Mouse (Mus musculus): Measurements from ENCODE around the gene S100a6. TPM values are rescaled to one million over a fixed set of nuclear protein-coding genes. Genes with fewer than 3 reads are reported as not detected.

S100a6 gene
- polyA plus RNA-seq, 1 experiment from 2014 or later, result 3,685 TPM

GRCm38 (mm10) chr3:90614611-90615251 is 2.0 kb downstream of the S100a6 start:
- ATAC-seq (ENCODE audit: low FRiP score, low TSS enrichment), result peak; percentile 82
- WGBS, result 38% methylated on average over 11 of the region's 11 CpGs
- H3K4me3 ChIP-seq (ENCODE audit: low read depth, low read length), result peak overlapping the region; percentile 46

GRCm38 (mm10) chr3:90615415-90615814 is 2.7 kb downstream of the S100a6 start:
- Histone ChIP-seq H3K36me3 (ENCODE audit: control insufficient read depth, insufficient read depth, low read length) (no peaks in the 10 kb centered on the region), H3K27me3 (ENCODE audit: control insufficient read depth, insufficient read depth, low read length) (no peaks in the 10 kb centered on the region), H3K9ac (ENCODE audit: low read length) (no peak overlapping the region), H3K4me1 (replicated peaks; ENCODE audit: control insufficient read depth, insufficient read depth) (peaks cover 5% of the 10 kb centered on the region), H3K27ac (replicated peaks) (peak overlapping the region; percentile 92), H3K4me3 (ENCODE audit: low read depth, low read length) (peak overlapping the region; percentile 46; the same call in 1 of the 2 replicates), H3K9me3 (ENCODE audit: control insufficient read depth, low read length) (no peaks in the 10 kb centered on the region), H3K4me2 (replicated peaks; ENCODE audit: low read depth) (peak overlapping the region; percentile 64)
- peak; percentile 94 for TF ChIP-seq CTCF (IDR thresholded peaks at IDR 0.05; ENCODE audit: low read depth)
- TF ChIP-seq EP300 (optimal IDR thresholded peaks at IDR 0.05), result no peak
- WGBS, result 4% methylated on average over 7 of the region's 7 CpGs
- peak; percentile 89 for DNase-seq (ENCODE audit: low spot score)
- peak; percentile 72 for ATAC-seq (ENCODE audit: low FRiP score, low TSS enrichment)

More at GRCm38 (mm10) chr3:90614611-90615251, 2.0 kb downstream of the S100a6 start:
- Histone ChIP-seq H3K4me2 (replicated peaks; ENCODE audit: low read depth) (peak overlapping the region; percentile 64), H3K27me3 (ENCODE audit: control insufficient read depth, insufficient read depth, low read length) (no peaks in the 10 kb centered on the region), H3K9ac (ENCODE audit: low read length) (peak overlapping the region; percentile 76), H3K4me1 (replicated peaks; ENCODE audit: control insufficient read depth, insufficient read depth) (peaks cover 5% of the 10 kb centered on the region), H3K27ac (replicated peaks) (peak overlapping the region; percentile 92), H3K9me3 (ENCODE audit: control insufficient read depth, low read length) (no peaks in the 10 kb centered on the region), H3K36me3 (ENCODE audit: control insufficient read depth, insufficient read depth, low read length) (no peaks in the 10 kb centered on the region)
- TF ChIP-seq EP300 (optimal IDR thresholded peaks at IDR 0.05) (no peak), CTCF (IDR thresholded peaks at IDR 0.05; ENCODE audit: low read depth) (no peak)
- peak; percentile 81 for DNase-seq (ENCODE audit: low spot score)

- no peaks in the 10 kb centered on the region for H3K9me3 ChIP-seq (ENCODE audit: control insufficient read depth, low read length)
- ATAC-seq (ENCODE audit: low FRiP score, low TSS enrichment), result no peak
- H3K4me1 ChIP-seq (replicated peaks; ENCODE audit: control insufficient read depth, insufficient read depth), result peaks cover 5% of the 10 kb centered on the region
- H3K4me2 ChIP-seq (replicated peaks; ENCODE audit: low read depth), result peak overlapping the region; percentile 64
- DNase-seq (ENCODE audit: low spot score), result no peak
- TF ChIP-seq EP300 (optimal IDR thresholded peaks at IDR 0.05) (no peak), CTCF (IDR thresholded peaks at IDR 0.05; ENCODE audit: low read depth) (no peak)
- 41% methylated on average over 1 of the region's 1 CpGs for WGBS
- no peak overlapping the region for H3K9ac ChIP-seq (ENCODE audit: low read length)
- H3K27me3 ChIP-seq (ENCODE audit: control insufficient read depth, insufficient read depth, low read length), result no peaks in the 10 kb centered on the region
- H3K36me3 ChIP-seq (ENCODE audit: control insufficient read depth, insufficient read depth, low read length), result no peaks in the 10 kb centered on the region
- H3K4me3 ChIP-seq (ENCODE audit: low read depth, low read length), result no peak overlapping the region
- 0 out of 2 replicates have a peak overlapping the region, but pooled peaks have one; percentile 24 for H3K27ac ChIP-seq (replicated peaks)
These were observed 3.2 kb downstream of the S100a6 start for GRCm38 (mm10) chr3:90615911-90616310.

GRCm38 (mm10) chr3:90617586-90617985 is 4.9 kb downstream of the S100a6 start:
- Histone ChIP-seq H3K4me1 (replicated peaks; ENCODE audit: control insufficient read depth, insufficient read depth) (peaks cover 5% of the 10 kb centered on the region), H3K36me3 (ENCODE audit: control insufficient read depth, insufficient read depth, low read length) (no peaks in the 10 kb centered on the region), H3K9me3 (ENCODE audit: control insufficient read depth, low read length) (no peaks in the 10 kb centered on the region), H3K4me2 (replicated peaks; ENCODE audit: low read depth) (no peak overlapping the region), H3K9ac (ENCODE audit: low read length) (no peak overlapping the region), H3K4me3 (ENCODE audit: low read depth, low read length) (no peak overlapping the region), H3K27ac (replicated peaks) (no peak overlapping the region), H3K27me3 (ENCODE audit: control insufficient read depth, insufficient read depth, low read length) (no peaks in the 10 kb centered on the region)
- ATAC-seq (ENCODE audit: low FRiP score, low TSS enrichment) (no peak), DNase-seq (ENCODE audit: low spot score) (no peak)
- WGBS, result 0% methylated on average over 1 of the region's 1 CpGs
- TF ChIP-seq EP300 (optimal IDR thresholded peaks at IDR 0.05), result no peak
- peak; percentile 66 for TF ChIP-seq CTCF (IDR thresholded peaks at IDR 0.05; ENCODE audit: low read depth)

- ATAC-seq (ENCODE audit: low FRiP score, low TSS enrichment) (no peak), DNase-seq (ENCODE audit: low spot score) (no peak)
- H3K4me1 ChIP-seq (replicated peaks; ENCODE audit: control insufficient read depth, insufficient read depth), result no peaks in the 10 kb centered on the region
- no peak overlapping the region for H3K4me2 ChIP-seq (replicated peaks; ENCODE audit: low read depth)
- H3K27me3 ChIP-seq (ENCODE audit: control insufficient read depth, insufficient read depth, low read length), result no peaks in the 10 kb centered on the region
- WGBS, result 46% methylated on average over 7 of the region's 7 CpGs
- TF ChIP-seq CTCF (IDR thresholded peaks at IDR 0.05; ENCODE audit: low read depth) (no peak), EP300 (optimal IDR thresholded peaks at IDR 0.05) (no peak)
- H3K27ac ChIP-seq (replicated peaks), result no peak overlapping the region
- no peak overlapping the region for H3K9ac ChIP-seq (ENCODE audit: low read length)
- H3K4me3 ChIP-seq (ENCODE audit: low read depth, low read length), result no peak overlapping the region
- H3K9me3 ChIP-seq (ENCODE audit: control insufficient read depth, low read length), result no peaks in the 10 kb centered on the region
- H3K36me3 ChIP-seq (ENCODE audit: control insufficient read depth, insufficient read depth, low read length), result no peaks in the 10 kb centered on the region
These were observed 8.9 kb downstream of the S100a6 start for GRCm38 (mm10) chr3:90621552-90621951.

- TF ChIP-seq CTCF (IDR thresholded peaks at IDR 0.05; ENCODE audit: low read depth) (no peak), EP300 (optimal IDR thresholded peaks at IDR 0.05) (no peak)
- peak; percentile 88 for DNase-seq (ENCODE audit: low spot score)
- no peak overlapping the region for H3K9ac ChIP-seq (ENCODE audit: low read length)
These were observed 10.9 kb downstream of the S100a6 start for GRCm38 (mm10) chr3:90623435-90624071.

More at GRCm38 (mm10) chr3:90623435-90624071, 10.9 kb downstream of the S100a6 start:
- ATAC-seq (ENCODE audit: low FRiP score, low TSS enrichment), result no peak
- no peaks in the 10 kb centered on the region for H3K9me3 ChIP-seq (ENCODE audit: control insufficient read depth, low read length)
- H3K36me3 ChIP-seq (ENCODE audit: control insufficient read depth, insufficient read depth, low read length), result no peaks in the 10 kb centered on the region
- H3K4me2 ChIP-seq (replicated peaks; ENCODE audit: low read depth), result no peak overlapping the region
- WGBS, result 24% methylated on average over 2 of the region's 2 CpGs
- peak overlapping the region; percentile 14; the same call in 1 of the 2 replicates for H3K27ac ChIP-seq (replicated peaks)
- no peak overlapping the region for H3K4me3 ChIP-seq (ENCODE audit: low read depth, low read length)
- H3K4me1 ChIP-seq (replicated peaks; ENCODE audit: control insufficient read depth, insufficient read depth), result no peaks in the 10 kb centered on the region
- H3K27me3 ChIP-seq (ENCODE audit: control insufficient read depth, insufficient read depth, low read length), result no peaks in the 10 kb centered on the region

All from stomach, postnatal 0 days (tissue).